ENCODE assay signal across 31 mouse cellular contexts in genomic region chr15:25369522-25369921, GRCm38 (mm10). TPM values are rescaled to one million over a fixed set of nuclear protein-coding genes. Genes with fewer than 3 reads are reported as not detected.
DNase-seq lines count a peak whose midpoint lies in the region; ATAC-seq and TF ChIP-seq lines count a peak whose summit lies in the region.
"Had no signal": no experiment of that assay in that cellular context is flagged by ENCODE, and none has a peak within 500 bp of the region (broad histone marks: within the 10 kb centered on the region; RNA-seq: fewer than 3 reads in every experiment).

No protein-coding gene starts in this region.

- ATAC-seq in hindbrain, postnatal 0 days = no peak
- ATAC-seq in hindbrain, embryonic 11.5 days (ENCODE audit: low FRiP score) = no peak
- ATAC-seq: forebrain, embryonic 14.5 days; intestine, postnatal 0 days; midbrain, embryonic 16.5 days had no signal

- 0 out of 2 replicates have a peak, but pooled peaks have one; percentile 26 for TF ChIP-seq EP300 in CH12.LX (IDR thresholded peaks at IDR 0.05; ENCODE audit: low read length)

- 56% methylated on average over 7 of the region's 7 CpGs for WGBS in hindbrain, postnatal 0 days
- WGBS in hindbrain, embryonic 11.5 days = 82% methylated on average over 7 of the region's 7 CpGs

- DNase-seq in hindbrain, postnatal 0 days (ENCODE audit: low spot score) = peak; percentile 1
- DNase-seq in hindbrain, embryonic 11.5 days (ENCODE audit: low spot score) = no peak
- DNase-seq in 3T3-L1 (ENCODE audit: low read depth, low spot score) (peak; percentile 39), CH12.LX (ENCODE audit: extremely low read depth) (no peak)
- no peak for DNase-seq in spleen, postnatal 10 days (ENCODE audit: low spot score in 2 of 2)
- no peak for DNase-seq in retina, postnatal 1 day
- DNase-seq: adrenal gland, postnatal 25 days; B cell, adult 2 months; cerebellum, adult 18-20 months; cerebellum, postnatal 10 days; gastrocnemius, adult 2 months; gastrocnemius, postnatal 36 days; heart, adult 2 months; heart, postnatal 14 days; kidney, postnatal 14 days; left cerebral cortex, postnatal 4 days; right cerebral cortex, postnatal 14 days; spleen, adult 18-20 months; thymus, adult 18-20 months; thymus, postnatal 36 days had no signal

- no peaks in the 10 kb centered on the region for H3K79me2 ChIP-seq in CH12.LX (replicated peaks; ENCODE audit: control insufficient read depth, extremely low read depth, insufficient read depth, poor library complexity, severe bottlenecking)

- no peak overlapping the region for H3K9ac ChIP-seq in hindbrain, postnatal 0 days (replicated peaks; ENCODE audit: low read length)
- no peak overlapping the region for H3K9ac ChIP-seq in hindbrain, embryonic 11.5 days (ENCODE audit: low read depth, low read length)
- no peak overlapping the region for H3K9ac ChIP-seq in CH12.LX (ENCODE audit: insufficient read depth, low read depth)
- H3K9ac ChIP-seq: liver, embryonic 15.5 days; lung, embryonic 15.5 days; neural tube, embryonic 12.5 days had no signal

- in situ Hi-C loops in CH12.LX (cut with MboI; ENCODE audit: low pct_ligation_motif_present, low pct_unique_long_range_greater_than_20kb, low sequenced_read_pairs) = no loop called here

- TF ChIP-seq POLR2A in CH12.LX (IDR thresholded peaks at IDR 0.05; ENCODE audit: low read depth, low read length) = no peak
- TF ChIP-seq POLR2A in cortical plate, adult 2 months (IDR thresholded peaks at IDR 0.05; ENCODE audit: extremely low read depth, insufficient read depth, low read length) = no peak

- TF ChIP-seq RAD21 in CH12.LX (IDR thresholded peaks at IDR 0.05; ENCODE audit: low read depth, low read length) = no peak

- no peaks in the 10 kb centered on the region for H3K9me3 ChIP-seq in hindbrain, postnatal 0 days (ENCODE audit: low read length)
- H3K9me3 ChIP-seq in hindbrain, embryonic 11.5 days (ENCODE audit: control insufficient read depth, low read length) = no peaks in the 10 kb centered on the region
- peaks cover 5% of the 10 kb centered on the region for H3K9me3 ChIP-seq in CH12.LX (replicated peaks; ENCODE audit: low read length)
- H3K9me3 ChIP-seq: hindbrain, embryonic 10.5 days; liver, embryonic 15.5 days; lung, embryonic 15.5 days; neural tube, embryonic 12.5 days had no signal

- no peak overlapping the region for H3K4me3 ChIP-seq in hindbrain, postnatal 0 days (ENCODE audit: low read length)
- H3K4me3 ChIP-seq in hindbrain, embryonic 11.5 days (ENCODE audit: low read depth, low read length) = no peak overlapping the region
- H3K4me3 ChIP-seq in CH12.LX (replicated peaks in 1 of 3; ENCODE audit: low read depth in 2 of 3, low read length in 2 of 3, poor library complexity in 1 of 3) = no peak overlapping the region
- H3K4me3 ChIP-seq in cortical plate, adult 2 months (ENCODE audit: insufficient read depth, low read length) = no peak overlapping the region
- H3K4me3 ChIP-seq: gastrocnemius, adult 2 months; heart, adult 2 months; hindbrain, embryonic 10.5 days; liver, embryonic 15.5 days; lung, embryonic 15.5 days; neural tube, embryonic 12.5 days had no signal

- no peak overlapping the region for H3K4me2 ChIP-seq in hindbrain, postnatal 0 days (ENCODE audit: low read depth, low read length)
- no peak overlapping the region for H3K4me2 ChIP-seq in hindbrain, embryonic 11.5 days (replicated peaks; ENCODE audit: low read depth, low read length)
- H3K4me2 ChIP-seq in CH12.LX (ENCODE audit: insufficient read depth, low read depth, poor library complexity, severe bottlenecking) = no peak overlapping the region
- H3K4me2 ChIP-seq: liver, embryonic 15.5 days; lung, embryonic 15.5 days; midbrain, embryonic 11.5 days; neural tube, embryonic 12.5 days had no signal

- H3K27me3 ChIP-seq in hindbrain, postnatal 0 days (ENCODE audit: insufficient read depth, low read length) = no peaks in the 10 kb centered on the region
- H3K27me3 ChIP-seq in hindbrain, embryonic 11.5 days (ENCODE audit: control insufficient read depth, insufficient read depth, low read length) = no peaks in the 10 kb centered on the region
- H3K27me3 ChIP-seq in CH12.LX (replicated peaks) = no peaks in the 10 kb centered on the region
- H3K27me3 ChIP-seq: lung, embryonic 15.5 days; neural tube, embryonic 12.5 days had no signal

- dilution Hi-C loops in CH12.LX (cut with MboI; ENCODE audit: extremely low pct_ligation_motif_present, extremely low pct_unique_long_range_greater_than_20kb, low sequenced_read_pairs) = no loop called here

- H3K36me3 ChIP-seq in hindbrain, postnatal 0 days (ENCODE audit: insufficient read depth, low read length) = no peaks in the 10 kb centered on the region
- no peaks in the 10 kb centered on the region for H3K36me3 ChIP-seq in hindbrain, embryonic 11.5 days (ENCODE audit: control insufficient read depth, insufficient read depth, low read length)
- peaks cover 0 to 3% of the 10 kb centered on the region in 2 experiments for H3K36me3 ChIP-seq in CH12.LX (replicated peaks in 1 of 2; ENCODE audit: control insufficient read depth in 1 of 2, insufficient read depth in 1 of 2, low read length in 1 of 2)
- H3K36me3 ChIP-seq: G1E; liver, embryonic 15.5 days; lung, embryonic 15.5 days had no signal

- no peak for TF ChIP-seq CTCF in hindbrain, postnatal 0 days (IDR thresholded peaks at IDR 0.05; ENCODE audit: low read depth)
- no peak for TF ChIP-seq CTCF in CH12.LX (conservative IDR thresholded peaks at IDR 0.05 in 1 of 2, IDR thresholded peaks at IDR 0.05 in 1 of 2; ENCODE audit: low read depth in 2 of 2, low read length in 2 of 2)
- no peak for TF ChIP-seq CTCF in cortical plate, adult 2 months (IDR thresholded peaks at IDR 0.05; ENCODE audit: extremely low read depth, insufficient read depth, low read length)

- no peak overlapping the region; the same call in 1 of the 2 replicates for H3K27ac ChIP-seq in hindbrain, postnatal 0 days
- no peak overlapping the region for H3K27ac ChIP-seq in hindbrain, embryonic 11.5 days (ENCODE audit: low read depth, low read length)
- H3K27ac ChIP-seq in CH12.LX (ENCODE audit: insufficient read depth, low read depth) = no peak overlapping the region
- peak overlapping the region; percentile 20 for H3K27ac ChIP-seq in cortical plate, adult 2 months (ENCODE audit: insufficient read depth, low read length)
- H3K27ac ChIP-seq: gastrocnemius, adult 2 months; heart, adult 2 months; hindbrain, embryonic 10.5 days; liver, embryonic 15.5 days; lung, embryonic 15.5 days; neural tube, embryonic 12.5 days; stomach, postnatal 0 days had no signal

- peaks cover 21% of the 10 kb centered on the region; the same call in 1 of the 2 replicates for H3K4me1 ChIP-seq in hindbrain, postnatal 0 days (ENCODE audit: insufficient read depth, low read length)
- peaks cover 13% of the 10 kb centered on the region for H3K4me1 ChIP-seq in hindbrain, embryonic 11.5 days (replicated peaks; ENCODE audit: control insufficient read depth, insufficient read depth, low read length)
- peaks cover 0 to 15% of the 10 kb centered on the region in 2 experiments; a peak in 2 of 4 replicates for H3K4me1 ChIP-seq in CH12.LX (ENCODE audit: control insufficient read depth in 1 of 2, insufficient read depth in 2 of 2)
- peaks cover 8% of the 10 kb centered on the region; the same call in 1 of the 2 replicates for H3K4me1 ChIP-seq in cortical plate, adult 2 months (ENCODE audit: control insufficient read depth, insufficient read depth, low read length)
- H3K4me1 ChIP-seq: liver, embryonic 15.5 days had no signal

TF ChIP-seq in CH12.LX, 34 proteins besides CTCF, POLR2A, EP300 and RAD21:
- TF ChIP-seq ETS1 (conservative IDR thresholded peaks at IDR 0.05; ENCODE audit: low read depth, low read length) (peak; percentile 61), MEF2A (IDR thresholded peaks at IDR 0.05; ENCODE audit: borderline replicate concordance, low read depth, low read length) (no peak), HCFC1 (IDR thresholded peaks at IDR 0.05; ENCODE audit: low read depth, low read length) (no peak), ZNF384 (IDR thresholded peaks at IDR 0.05; ENCODE audit: low read depth, low read length) (no peak), SMC3 (IDR thresholded peaks at IDR 0.05; ENCODE audit: low read depth, low read length) (no peak), PAX5 (IDR thresholded peaks at IDR 0.05; ENCODE audit: low read length) (no peak), POLR2AphosphoS2 (IDR thresholded peaks at IDR 0.05; ENCODE audit: low read depth, low read length) (no peak), TCF12 (IDR thresholded peaks at IDR 0.05; ENCODE audit: low read depth, low read length) (no peak), USF1 (IDR thresholded peaks at IDR 0.05; ENCODE audit: low read depth, low read length) (no peak), IRF4 (IDR thresholded peaks at IDR 0.05; ENCODE audit: low read depth, low read length) (0 out of 2 replicates have a peak, but pooled peaks have one; percentile 20), BHLHE40 (IDR thresholded peaks at IDR 0.05; ENCODE audit: low read depth, low read length) (no peak), SIN3A (IDR thresholded peaks at IDR 0.05; ENCODE audit: low read length) (no peak), NRF1 (IDR thresholded peaks at IDR 0.05; ENCODE audit: low read depth, low read length) (no peak), JUND (conservative IDR thresholded peaks at IDR 0.05; ENCODE audit: low read depth, low read length) (peak; percentile 64; the same call in 1 of the 2 replicates), ZMIZ1 (IDR thresholded peaks at IDR 0.05; ENCODE audit: low read depth, low read length) (no peak), MAFK (IDR thresholded peaks at IDR 0.05; ENCODE audit: insufficient replicate concordance, low read length) (no peak), KAT2A (IDR thresholded peaks at IDR 0.05; ENCODE audit: insufficient replicate concordance, low read length) (no peak), E2F4 (IDR thresholded peaks at IDR 0.05; ENCODE audit: insufficient replicate concordance, low read depth, low read length) (no peak)

RNA-seq across cellular contexts. Expression of gene Basp1, which starts 44.0 kb away (rescaled TPM):
- 701 and 894 TPM in 2 replicates for total RNA-seq in hindbrain, postnatal 0 days (2014; rRNA removed)
- polyA plus RNA-seq in hindbrain, postnatal 0 days (2015; fragmentation: Nextera tagmentation; extraction: Ambion mirVana) = 415 and 425 TPM in 2 replicates
- 130 and 214 TPM in 2 replicates for polyA plus RNA-seq in hindbrain, embryonic 11.5 days (2014; fragmentation: Nextera tagmentation; extraction: Ambion mirVana)
- total RNA-seq in CH12.LX (2012; rRNA removed) (0.04 and 0.17 TPM in 2 replicates), CH12.LX (2014; rRNA removed) (1.6 and 1.8 TPM in 2 replicates)
- polyA plus RNA-seq in CH12.LX (2012; ENCODE audit: insufficient read length, low read depth) = 2.4 and 2.5 TPM in 2 replicates
- 424 and 485 TPM in 2 replicates for polyA plus RNA-seq in cortical plate, adult 2 months (2012; rRNA removed)
- total RNA-seq: G1E had no signal
- polyA plus RNA-seq: G1E had no signal

Comparison
In these comparisons a context has a peak if more than half of its experiments do, and no peak if none do; other contexts are left out.
1. DNase-seq: peak in hindbrain, postnatal 0 days (single experiment) and 3T3-L1 (single experiment); none in hindbrain, embryonic 11.5 days (single experiment), CH12.LX (single experiment), spleen, postnatal 10 days (0 of 2) and retina, postnatal 1 day (single experiment).
2. RNA of gene Basp1, which starts 44.0 kb away (polyA plus RNA-seq): 424 to 485 TPM in cortical plate, adult 2 months, 415 to 425 TPM in hindbrain, postnatal 0 days and 130 to 214 TPM in hindbrain, embryonic 11.5 days; 2.4 to 2.5 TPM in CH12.LX; every median in the first group is over 10 times any median in the second.